Mouse (Mus musculus) MEL (cell line): ENCODE measurements around the gene Asb1.

ENCODE experiments used
- CTCF ChIP-seq, 3 experiments: IDR thresholded peaks in 2 of 3; conservative IDR thresholded peaks in 1 of 3; 2 replicates each; pipeline ENCODE4 v1.5.1; 2011 to 2012; ENCODE audit warnings: low read length in 3 of 3, low read depth in 2 of 3, mild to moderate bottlenecking in 2 of 3, improper control_type of control experiment in 1 of 3, inconsistent platforms in 1 of 3, mixed read lengths in 1 of 3, moderate library complexity in 1 of 3; ENCODE audit not compliant: control insufficient read depth in 1 of 3, insufficient read depth in 1 of 3, poor library complexity in 1 of 3, severe bottlenecking in 1 of 3
- JUND ChIP-seq: IDR thresholded peaks from 2 replicates; pipeline ENCODE4 v1.6.1; 2011; ENCODE audit warnings: low read depth, mild to moderate bottlenecking, improper control_type of control experiment, low read length
- USF2 ChIP-seq, 2 experiments: IDR thresholded peaks; 2 replicates each; pipeline ENCODE4 v1.6.1; 2011 to 2012; ENCODE audit warnings: improper control_type of control experiment in 2 of 2, low read length in 2 of 2, borderline replicate concordance in 1 of 2, inconsistent platforms in 1 of 2, low read depth in 1 of 2, mild to moderate bottlenecking in 1 of 2; ENCODE audit not compliant: insufficient read depth in 1 of 2

DNA sequence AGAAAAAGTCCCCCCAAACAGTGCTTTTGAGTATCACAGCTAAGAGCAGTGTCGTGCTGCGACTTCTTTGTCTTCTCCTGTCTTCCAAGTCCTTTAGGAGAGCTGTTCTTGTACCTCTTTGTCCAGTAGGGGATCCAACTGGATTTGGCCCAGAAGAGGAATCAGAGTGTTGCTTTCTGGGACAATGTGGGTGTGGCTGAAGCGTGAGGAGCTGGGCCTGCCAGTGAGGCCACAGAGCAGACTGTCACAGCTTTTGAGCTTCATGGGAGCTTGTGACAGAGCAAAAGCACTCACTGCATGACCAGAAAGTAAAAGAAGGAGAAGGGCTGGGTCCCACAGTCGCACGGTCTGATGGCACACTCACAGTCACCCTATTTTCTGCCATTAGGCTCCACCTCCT is 7.5 kb upstream of the Asb1 start:
- TF ChIP-seq JUND (no peak), USF2 (IDR thresholded peaks at IDR 0.05; ENCODE audit: borderline replicate concordance in 1 of 2, insufficient read depth in 1 of 2, low read depth in 1 of 2, low read length in 2 of 2) (no peak), CTCF (IDR thresholded peaks at IDR 0.05 in 2 of 3, conservative IDR thresholded peaks at IDR 0.05 in 1 of 3; ENCODE audit: control insufficient read depth in 1 of 3, insufficient read depth in 1 of 3, low read depth in 2 of 3, low read length in 3 of 3, poor library complexity in 1 of 3, severe bottlenecking in 1 of 3) (no peak)
